Mouse (Mus musculus): Measurements from ENCODE around the gene Slamf6.

- TF ChIP-seq POLR2A (IDR thresholded peaks at IDR 0.05; ENCODE audit: control insufficient read depth in 1 of 2, insufficient read depth in 1 of 2, low read depth in 1 of 2, low read length in 2 of 2, poor library complexity in 1 of 2) = no peak
- TF ChIP-seq EP300 (IDR thresholded peaks at IDR 0.05; ENCODE audit: low read depth in 1 of 2, low read length in 2 of 2) = no peak
- TF ChIP-seq E2F4 (IDR thresholded peaks at IDR 0.05; ENCODE audit: borderline replicate concordance, low read depth, low read length) = no peak
- TF ChIP-seq TCF12 (IDR thresholded peaks at IDR 0.05; ENCODE audit: low read depth, low read length) = no peak
- no peak for TF ChIP-seq MAX (IDR thresholded peaks at IDR 0.05; ENCODE audit: low read length)
- TF ChIP-seq MAFK (IDR thresholded peaks at IDR 0.05; ENCODE audit: borderline replicate concordance, low read depth, low read length) = no peak
- no peak for TF ChIP-seq CTCF (IDR thresholded peaks at IDR 0.05 in 2 of 3, conservative IDR thresholded peaks at IDR 0.05 in 1 of 3; ENCODE audit: control insufficient read depth in 1 of 3, insufficient read depth in 1 of 3, low read depth in 2 of 3, low read length in 3 of 3, poor library complexity in 1 of 3, severe bottlenecking in 1 of 3)
- no peak for TF ChIP-seq ZMIZ1 (IDR thresholded peaks at IDR 0.05; ENCODE audit: low read depth, low read length)
- no peak for TF ChIP-seq ETS1 (IDR thresholded peaks at IDR 0.05; ENCODE audit: low read depth, low read length)
- TF ChIP-seq POLR2AphosphoS2 (IDR thresholded peaks at IDR 0.05; ENCODE audit: low read length) = no peak
- TF ChIP-seq NELFE (IDR thresholded peaks at IDR 0.05; ENCODE audit: low read depth, low read length) = no peak
Observed at GRCm38 (mm10) chr1:171975831-171976230, 58.5 kb downstream of the Slamf6 start.

Data from MEL (cell line).